Mouse (Mus musculus) spleen, adult 12 weeks (tissue): Measurements from ENCODE around the gene Pdia5.
A peak's percentile ranks its signal among the peaks of the same experiment; 100 is the strongest.

ENCODE experiments used
- DNase-seq: peaks from one replicate; pipeline ENCODE4 v3.0.0; 2022; ENCODE audit warnings: low spot score

The Pdia5 gene

DNA sequence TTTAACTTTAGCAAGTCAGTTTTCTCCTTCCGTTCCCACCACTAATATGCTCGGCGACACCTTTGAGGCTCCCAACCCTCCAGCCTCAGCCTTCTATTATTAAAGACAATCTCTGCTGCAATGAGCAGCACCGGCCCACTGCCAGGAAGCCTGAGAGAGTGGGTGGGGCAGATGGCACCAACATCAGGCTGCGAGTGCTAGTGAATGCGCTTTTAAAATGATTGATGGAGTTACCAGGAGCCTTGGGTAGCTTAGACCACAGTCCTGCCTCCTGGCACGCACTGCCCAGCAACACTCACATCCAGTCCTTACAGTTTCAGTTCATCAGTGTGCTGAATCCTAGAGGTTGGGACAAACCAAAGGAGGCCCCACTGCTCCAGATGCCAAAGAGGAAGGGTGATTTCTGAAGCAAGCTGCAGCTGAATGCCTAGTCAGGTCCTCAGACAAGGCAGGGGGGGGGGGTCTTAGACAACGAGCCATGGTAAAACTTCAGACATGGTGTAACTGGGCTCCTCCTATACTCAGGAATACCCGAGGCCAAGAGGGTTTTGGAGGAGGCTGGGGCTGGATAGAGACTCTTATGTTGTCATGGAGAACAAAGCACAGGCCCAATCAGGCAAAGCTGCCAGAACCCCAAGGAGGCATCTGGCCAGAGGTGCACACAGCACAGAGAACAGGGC, 49.2 kb downstream of the Pdia5 start:
- DNase-seq = no peak

DNA sequence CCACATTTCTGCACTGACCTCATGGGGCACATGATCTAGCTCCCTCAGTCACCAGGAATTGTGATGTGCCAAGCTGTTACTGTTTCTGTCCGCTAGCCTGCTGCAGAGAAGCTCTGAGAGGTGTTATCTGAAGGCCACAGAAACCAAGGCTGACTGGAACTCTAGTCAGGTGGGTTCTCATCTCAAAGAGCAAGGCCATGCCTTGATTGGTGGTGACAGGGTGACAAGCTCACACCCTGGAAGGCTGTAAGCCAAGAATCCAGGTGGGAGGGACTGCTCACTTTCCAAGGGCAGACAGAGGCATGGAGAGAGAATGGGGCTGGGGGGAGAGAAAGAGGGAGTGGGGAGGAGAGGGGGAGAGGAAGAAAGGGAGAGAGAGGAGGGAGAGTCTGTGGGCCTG, 51.6 kb downstream of the Pdia5 start:
- DNase-seq = no peak

DNA sequence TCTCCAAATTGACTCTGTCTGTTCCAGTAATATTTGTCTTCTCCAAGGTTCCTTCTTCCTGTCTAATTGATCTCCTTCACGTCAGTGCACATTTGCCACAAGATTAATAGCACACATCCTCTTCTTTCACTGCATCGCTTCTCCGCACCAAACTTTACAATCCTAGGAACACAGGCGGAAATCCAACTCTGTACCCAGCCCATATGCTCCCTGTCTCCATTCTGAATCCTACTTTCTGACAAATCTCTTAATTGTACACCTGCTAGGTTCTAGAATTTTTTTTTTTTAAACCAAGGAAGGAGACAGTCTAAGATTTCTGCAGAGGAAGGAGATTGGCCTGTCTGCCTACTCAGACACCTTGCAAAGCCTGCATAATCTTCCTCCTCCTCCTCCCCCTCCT, 59.1 kb downstream of the Pdia5 start:
- no peak for DNase-seq

DNA sequence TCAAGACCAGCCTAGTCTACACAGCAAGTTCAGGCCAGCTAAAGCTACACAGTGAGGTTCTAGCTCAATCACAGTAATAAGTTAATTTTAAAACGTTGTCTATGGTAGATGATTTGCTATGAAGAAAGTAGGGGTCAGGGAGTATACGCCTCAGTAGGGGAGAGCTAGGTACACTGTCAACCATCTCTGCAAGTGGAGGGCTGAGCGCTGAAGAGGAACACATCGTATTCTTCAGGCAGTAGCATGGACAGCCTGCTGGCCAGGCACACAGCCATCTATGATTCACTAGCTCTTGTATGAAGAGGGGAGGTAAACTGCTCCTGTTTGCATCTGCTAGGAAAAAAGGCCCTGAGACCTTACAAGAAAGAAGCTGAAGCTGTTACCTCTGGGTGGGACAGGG, 65.7 kb downstream of the Pdia5 start:
- no peak for DNase-seq

DNA sequence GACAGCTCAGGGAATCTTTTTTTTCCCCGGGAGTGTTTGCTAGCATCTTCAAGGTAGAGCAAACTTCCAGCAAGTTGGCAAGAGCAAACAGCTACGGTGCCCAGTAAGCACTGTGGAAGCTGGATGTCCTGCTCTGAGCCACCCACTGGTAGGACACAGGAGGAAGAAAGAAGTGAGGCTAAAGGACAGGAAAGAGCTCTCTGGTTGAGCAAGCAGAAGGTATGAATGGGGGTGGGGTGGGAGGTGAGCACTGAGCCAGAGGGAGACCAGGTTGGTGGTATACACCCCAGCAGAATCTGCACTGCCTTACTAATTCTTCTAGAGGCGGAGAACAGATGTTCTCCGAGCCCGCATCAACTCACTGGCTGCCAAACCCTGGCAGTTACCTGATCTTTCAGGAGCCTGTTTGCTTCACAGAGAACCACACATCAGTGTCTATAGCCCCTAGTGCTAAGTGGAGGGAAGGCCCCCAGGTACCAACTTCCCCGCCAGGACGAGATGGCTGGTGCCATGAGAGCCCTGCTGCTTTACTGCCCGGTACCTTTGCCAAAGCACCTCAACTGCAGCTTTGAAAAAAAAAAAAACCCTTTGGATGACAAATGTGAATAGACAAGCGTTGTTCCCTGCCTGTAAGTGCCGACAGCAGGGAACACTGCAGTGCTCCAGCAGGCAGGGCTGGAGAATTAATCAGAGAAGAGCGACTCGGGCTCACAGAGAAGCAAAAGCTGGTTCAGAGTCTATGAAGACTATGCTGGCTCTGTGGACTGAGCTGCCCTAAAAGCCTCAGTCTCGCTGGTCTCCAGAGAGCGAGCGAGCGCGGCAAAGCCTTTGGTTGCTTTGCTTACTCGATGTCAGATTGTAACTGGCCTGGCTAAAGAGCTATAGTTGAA, 67.2 kb downstream of the Pdia5 start:
- DNase-seq = no peak

DNA sequence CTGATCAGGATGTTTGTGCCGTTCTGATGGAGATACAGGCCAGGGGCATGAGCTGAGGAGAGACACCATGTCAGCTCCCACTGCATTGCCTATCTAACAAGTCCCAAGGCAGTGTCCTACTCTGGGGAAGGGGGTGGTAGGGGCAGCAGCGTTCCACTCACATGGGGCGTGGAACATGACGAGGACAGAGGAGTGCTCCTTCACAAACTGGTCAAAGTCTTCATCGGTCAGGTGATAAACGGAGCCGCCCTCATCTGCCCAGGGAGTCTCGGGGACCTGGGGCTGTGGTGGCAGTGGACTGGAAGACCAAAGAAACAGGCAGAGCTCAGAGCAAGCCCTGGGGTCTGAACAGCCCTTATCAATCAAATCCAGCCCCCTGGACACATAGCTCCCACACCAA, 68.0 kb downstream of the Pdia5 start:
- no peak for DNase-seq

DNA sequence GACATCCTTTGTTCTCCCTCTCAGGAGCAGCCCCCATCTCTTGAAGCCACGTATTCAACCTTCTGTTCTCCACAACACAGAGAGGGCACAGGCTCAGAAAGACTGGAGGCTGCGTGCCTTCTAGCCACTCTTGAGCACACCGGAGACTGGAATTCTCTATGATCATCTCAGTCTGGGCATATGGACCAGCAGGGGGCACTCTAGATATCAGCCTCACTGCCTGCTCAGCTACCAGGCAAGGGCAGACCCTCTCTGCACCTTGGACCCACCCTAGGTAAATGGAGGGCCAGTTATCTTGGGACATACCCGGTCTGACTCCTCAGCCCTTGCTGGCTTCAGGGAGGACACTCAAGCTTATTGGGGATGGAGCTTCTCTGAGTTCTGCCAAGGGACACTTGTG, 68.5 kb downstream of the Pdia5 start:
- no peak for DNase-seq

DNA sequence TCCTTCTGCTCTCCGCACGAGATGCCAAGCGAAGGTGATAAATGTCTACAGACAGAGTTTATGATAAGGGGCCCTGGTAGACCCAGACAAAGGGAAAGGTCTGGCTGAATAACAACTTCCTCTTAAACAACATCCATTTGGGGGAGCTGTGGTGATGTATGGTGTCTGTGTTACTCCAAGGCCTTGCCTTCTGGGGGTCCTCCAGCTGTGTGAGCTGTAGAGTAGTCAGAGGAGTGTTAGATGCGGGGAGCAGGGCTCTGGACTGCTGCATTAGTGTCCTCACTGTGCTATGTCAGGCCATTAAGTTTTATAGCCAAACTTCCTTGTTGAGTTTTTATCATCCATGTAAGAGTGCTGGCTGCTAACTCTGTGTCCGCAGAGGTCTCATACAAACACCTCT, 76.1 kb downstream of the Pdia5 start:
- DNase-seq = no peak

DNA sequence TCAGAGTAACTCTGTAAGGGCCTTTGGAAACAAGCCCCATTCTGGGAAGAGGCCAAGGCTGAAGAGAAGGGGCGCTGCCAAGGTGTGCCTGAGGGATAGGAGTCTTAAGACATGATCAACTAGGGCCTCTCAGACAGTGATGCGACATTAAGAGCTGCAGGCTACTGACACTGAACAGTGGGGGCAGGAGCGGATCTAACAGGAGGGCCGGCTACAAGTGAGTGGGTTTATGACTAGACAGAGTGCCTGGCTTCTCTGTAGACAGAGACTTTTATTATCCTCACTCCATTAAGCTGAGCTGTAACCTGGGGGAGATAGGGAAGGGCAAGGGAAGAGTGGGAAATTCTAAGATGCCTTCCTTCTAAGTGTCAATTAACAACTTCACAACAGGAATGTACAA, 84.0 kb downstream of the Pdia5 start:
- no peak for DNase-seq

DNA sequence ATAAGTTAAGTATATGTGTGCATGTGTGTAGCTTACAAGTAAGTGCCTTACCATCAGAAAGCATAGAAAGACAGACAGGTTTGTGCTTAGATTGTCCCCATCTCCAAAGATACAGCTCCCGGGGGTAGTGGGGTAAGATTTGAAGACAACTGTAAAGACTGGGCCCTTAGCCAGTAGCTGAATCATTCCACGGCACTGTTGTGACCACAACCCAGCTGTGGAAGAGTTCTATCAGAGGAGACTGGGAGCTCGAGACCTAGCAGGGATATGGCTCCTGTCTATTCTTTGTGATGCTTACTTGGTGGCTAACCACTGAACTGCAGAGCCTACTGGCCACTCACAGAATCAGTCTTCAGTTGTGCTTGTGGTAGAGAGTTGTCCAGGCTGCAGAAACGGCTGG, 84.5 kb downstream of the Pdia5 start:
- no peak for DNase-seq

DNA sequence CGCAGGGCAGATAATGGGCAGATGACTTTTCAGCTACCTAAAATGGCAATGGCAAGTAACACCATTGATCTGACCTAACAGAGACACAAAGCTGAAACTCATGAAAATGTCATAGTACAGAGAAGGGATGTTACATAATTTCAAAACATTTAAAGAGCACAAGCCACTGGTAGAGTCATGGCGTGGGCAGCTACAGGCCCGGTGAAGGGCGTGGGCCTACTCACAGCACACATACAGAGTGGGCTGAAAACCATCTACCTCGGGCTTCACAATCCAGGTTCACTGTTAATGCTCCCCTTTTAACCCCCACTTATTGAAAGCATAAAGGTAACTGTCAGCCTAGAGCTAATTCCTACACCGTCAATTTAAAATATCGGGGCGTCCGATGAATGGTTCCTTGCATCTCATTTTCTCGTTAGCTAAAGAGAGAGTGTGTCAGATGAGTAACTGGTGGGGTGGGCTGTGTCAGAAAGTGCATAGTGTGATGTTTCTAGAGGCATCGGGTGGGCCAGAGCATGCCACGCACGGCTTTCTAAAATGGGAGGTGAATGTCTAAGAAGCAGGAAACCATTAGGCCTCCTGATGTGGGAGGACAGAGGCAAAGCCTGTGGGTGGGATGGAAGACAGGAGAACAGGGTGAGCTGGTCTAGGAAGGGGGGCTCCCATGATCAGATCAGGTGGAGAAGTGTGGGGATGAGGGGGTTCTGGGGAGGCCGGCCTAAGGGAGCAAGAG, 85.2 kb downstream of the Pdia5 start:
- DNase-seq = no peak

DNA sequence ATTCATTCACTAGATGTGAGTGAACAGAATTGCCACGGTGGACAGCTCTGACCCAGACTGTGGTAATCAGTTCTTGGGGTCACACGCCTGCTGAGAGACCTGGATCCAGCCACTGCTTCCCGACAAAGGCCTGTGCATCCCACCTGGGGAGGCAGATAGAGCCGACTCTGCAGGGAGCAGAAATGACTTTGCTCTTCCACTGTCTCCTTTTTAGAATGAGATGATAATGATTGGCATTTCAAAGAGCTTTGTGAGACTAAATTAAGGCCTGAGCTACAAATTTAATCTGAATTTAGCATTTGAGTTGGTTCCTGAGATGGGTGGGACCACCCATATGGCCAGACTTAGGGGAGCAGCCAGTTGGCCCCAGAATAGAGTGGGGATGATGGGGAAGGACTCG, 85.8 kb downstream of the Pdia5 start:
- DNase-seq = no peak

DNA sequence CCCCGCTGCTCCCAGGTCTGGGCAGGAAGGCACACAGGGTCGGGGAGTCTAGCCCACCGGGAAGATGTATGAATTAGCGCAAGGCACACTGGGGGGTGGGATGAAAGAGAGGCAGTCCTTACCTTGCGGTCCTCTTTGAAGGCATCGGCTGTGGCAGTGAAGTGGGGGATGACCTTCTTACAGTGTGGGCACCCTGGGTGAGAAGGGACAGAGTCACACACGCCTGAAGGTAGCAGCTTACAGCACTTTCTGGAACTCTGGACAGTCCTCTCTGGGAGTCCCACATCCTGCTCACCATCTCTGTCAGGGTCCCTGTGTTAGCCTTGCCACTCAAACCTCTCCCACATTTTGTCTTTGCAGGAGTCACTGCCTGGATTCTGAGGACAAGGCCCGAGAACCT, 86.8 kb downstream of the Pdia5 start:
- no peak for DNase-seq

DNA sequence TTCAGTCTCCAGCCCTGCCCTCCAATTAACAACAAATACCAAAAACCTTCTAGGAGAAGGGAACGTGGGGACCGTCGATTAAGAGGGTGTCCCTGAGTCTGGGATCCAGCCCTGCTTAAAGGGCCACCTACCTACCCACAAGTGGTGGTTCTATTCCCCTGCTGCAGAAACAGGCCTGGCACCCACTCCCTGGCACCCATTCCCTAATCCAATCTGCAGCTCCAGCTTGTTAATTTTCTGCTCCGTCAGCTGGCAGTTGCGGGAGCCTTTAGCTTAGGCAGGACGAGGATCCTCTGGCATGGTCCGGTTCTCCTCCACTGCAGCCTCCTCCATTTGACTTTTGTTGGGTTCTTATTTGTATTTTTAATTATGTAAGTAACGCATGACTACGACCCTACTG, 87.3 kb downstream of the Pdia5 start:
- no peak for DNase-seq

DNA sequence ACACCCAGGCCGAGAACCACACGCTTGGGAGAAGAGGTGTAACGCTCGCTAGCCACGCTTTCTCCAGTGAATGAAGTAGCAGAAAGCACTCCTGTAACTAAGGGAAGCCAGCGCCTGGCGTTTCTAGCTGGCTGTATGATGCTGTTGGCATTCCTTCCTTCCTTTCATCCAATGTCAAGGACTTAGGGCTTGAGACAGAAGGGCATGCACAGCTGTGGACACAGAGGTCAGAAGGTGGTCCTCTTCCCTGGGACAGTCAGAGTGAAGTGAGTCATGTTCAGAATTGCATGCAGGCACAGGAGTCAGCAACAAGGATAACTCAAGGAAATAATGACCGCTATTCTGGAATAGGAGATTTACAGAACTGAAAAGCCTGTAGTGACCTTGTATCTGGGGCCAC, 97.9 kb downstream of the Pdia5 start:
- no peak for DNase-seq

DNA sequence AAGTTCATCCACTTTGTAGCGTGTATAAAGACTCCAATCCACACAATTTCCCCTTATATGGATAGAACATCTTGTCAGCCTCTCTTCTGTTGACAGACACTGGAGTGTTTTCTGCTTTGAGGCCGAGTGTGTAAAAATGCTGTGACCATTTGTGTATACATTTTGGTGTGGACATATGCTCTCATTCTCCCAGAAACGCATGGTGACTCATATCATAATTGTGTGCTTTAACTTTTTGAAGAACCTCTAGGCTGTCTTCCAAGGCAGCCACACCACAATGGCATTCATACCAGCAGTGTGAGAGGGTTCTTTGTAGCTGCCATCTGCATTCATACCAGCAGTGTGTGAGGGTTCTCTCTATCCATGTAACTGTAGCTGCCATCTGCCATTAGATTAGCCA, 105.0 kb downstream of the Pdia5 start:
- no peak for DNase-seq

DNA sequence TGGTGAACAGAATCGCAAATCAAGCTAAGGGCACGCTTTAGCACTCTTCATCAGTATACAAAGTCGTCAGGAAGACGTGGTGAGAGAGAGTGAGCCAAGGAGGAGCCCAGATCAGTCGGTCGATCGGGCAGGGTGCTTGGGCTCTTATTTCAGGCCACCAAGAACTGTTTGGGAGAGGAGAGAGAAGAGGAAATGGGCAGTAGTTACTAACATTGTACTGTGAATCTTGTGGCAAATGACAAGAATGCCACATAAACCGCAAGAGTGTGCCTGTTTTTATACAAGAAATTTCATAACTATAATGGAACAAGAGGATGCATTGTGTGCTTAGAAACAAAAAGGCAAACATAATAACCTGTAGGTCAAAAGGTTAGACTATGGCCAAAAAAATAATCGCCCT, 110.6 kb downstream of the Pdia5 start:
- DNase-seq = no peak

DNA sequence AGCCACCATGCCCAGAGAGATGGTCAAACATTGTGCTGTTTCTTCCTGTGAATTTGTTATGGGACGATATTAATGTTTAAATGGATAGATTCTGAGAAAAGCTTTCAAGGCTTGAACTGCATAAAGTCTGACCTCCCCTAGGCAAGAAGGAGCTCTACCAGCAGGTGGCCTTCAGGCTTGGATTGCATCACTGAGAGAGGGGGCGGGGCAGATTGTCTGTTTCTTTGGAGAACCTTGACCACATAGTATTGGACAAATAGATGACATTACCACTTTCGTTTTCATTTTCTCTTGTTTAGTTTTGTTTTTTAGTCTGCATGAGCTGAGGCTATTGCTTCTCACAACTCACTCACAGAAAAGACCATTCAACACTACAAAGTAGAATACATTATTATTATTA, 111.3 kb downstream of the Pdia5 start:
- no peak for DNase-seq

DNA sequence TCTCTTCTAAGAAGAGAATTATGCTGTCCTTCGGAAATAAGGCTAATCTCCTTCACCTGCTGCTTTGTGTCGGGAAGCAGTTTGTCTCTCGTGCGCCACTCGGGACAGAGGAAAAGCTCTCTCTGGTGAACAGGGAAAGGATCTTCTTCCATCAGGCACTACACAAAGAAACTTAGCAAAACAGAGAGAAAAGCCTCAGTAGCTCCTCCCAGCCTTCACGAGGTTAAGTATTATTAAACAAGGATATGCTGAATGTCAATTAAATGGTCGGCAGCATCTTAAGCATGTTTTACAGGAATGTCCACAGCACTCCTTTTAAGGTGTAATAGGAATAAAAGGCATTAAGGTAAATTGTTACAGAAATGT, 126.6 kb downstream of the Pdia5 start:
- no peak for DNase-seq

DNA sequence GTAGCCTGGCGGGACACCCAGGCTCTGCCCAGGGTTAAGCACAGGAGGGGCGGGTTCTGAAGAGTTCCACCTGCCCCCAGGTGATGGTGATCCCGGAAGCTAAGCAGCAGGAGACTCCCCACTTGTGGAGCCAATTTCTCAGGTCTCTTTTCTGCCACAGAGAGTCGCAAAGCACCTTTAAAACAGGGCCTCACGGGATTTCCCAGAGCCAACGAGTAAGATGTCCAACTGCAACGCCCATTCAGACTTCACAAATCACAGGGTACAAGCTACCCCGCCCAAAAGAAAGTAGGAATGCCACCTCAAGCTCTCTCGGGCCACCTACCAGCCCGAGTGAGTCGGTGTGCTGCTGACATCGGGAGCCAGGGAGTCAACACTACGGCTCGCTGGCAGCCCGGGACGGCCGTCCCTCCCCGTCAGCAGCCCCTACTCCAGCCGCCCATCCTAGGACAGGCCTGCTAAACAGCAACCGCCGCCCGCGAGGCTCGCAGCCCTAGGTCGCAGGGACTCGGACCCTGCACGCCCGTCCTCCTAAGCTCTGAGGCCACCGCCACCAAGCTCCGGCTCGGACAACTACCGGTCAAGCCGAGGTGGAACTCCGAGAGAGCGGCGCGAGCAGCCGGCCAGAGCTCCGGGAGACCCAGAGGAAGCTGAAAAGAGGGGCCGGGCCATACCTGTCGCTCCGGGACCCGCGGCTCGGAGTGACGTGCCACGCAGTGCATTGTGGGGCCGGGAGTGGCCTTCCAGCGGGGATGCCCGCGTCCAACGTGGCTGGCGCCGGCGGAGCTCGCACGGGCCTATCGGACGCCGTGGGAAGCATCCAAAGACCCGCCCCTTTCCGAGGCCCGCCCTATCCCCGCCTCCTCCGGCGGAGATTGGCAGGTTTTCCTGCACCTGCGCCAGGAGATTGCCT, 127.3 kb downstream of the Pdia5 start, which contains the start of gene Sec22a:
Sec22a (minus strand) TSS at position 769 of the 913 bp plus-strand sequence.
- DNase-seq = peak; percentile 89

DNA sequence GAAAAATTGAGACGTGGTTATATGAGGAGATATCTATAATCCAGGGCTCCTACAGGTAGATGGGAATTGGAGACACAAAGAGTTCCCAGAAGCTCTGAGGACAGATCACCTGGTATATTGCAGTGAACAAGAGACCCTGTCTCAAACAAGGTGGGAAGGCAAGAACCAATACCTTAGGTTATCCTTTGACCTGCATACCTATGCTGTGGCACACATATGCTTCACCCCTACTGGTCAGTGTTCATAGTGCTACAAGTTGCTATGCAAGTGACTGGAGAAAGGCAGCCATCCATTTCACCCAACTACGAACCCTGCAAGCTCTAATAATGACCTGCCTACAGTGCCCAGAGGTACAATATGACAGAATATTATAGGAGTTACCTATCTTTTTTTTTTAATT, 128.5 kb downstream of the Pdia5 start:
- no peak for DNase-seq

DNA sequence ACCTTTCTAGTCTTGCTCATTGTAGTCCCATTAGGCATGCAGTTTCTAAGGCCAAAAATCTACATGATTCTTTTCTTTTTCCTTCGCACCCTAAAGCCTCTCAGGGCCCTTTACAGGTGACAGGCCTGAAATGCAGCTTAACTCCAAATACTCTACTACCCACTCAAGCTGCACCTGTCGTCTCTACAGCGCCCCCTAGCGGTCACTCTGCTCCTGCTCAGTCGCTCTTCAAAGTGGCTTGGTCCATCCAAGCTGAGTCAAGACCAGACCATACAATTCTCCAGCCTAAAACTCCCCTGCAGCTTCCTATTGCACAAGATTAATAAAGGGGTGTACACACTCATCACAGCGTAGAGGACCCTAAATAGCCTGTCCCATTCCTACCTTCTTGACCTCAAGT, 130.1 kb downstream of the Pdia5 start:
- peak; percentile 44 for DNase-seq
